Mouse (Mus musculus): Measurements from ENCODE around the gene Klf3.

Gene Klf3

GRCm38 (mm10) chr5:64835295-64835694 is 32.1 kb downstream of the Klf3 start:
- DNase-seq (ENCODE audit: low read depth, low spot score) = no peak

- no peak for DNase-seq (ENCODE audit: low read depth, low spot score)
These were observed 35.9 kb downstream of the Klf3 start for GRCm38 (mm10) chr5:64839016-64839599.

GRCm38 (mm10) chr5:64840087-64840486 is 36.9 kb downstream of the Klf3 start:
- no peak for DNase-seq (ENCODE audit: low read depth, low spot score)

- DNase-seq (ENCODE audit: low read depth, low spot score) = no peak
These were observed 41.4 kb downstream of the Klf3 start for GRCm38 (mm10) chr5:64844622-64845021.

GRCm38 (mm10) chr5:64847305-64847704 is 44.1 kb downstream of the Klf3 start:
- DNase-seq (ENCODE audit: low read depth, low spot score) = peak; percentile 80

- no peak for DNase-seq (ENCODE audit: low read depth, low spot score)
These were observed 46.7 kb downstream of the Klf3 start for GRCm38 (mm10) chr5:64849892-64850291.

GRCm38 (mm10) chr5:64852656-64853398 is 49.6 kb downstream of the Klf3 start:
- peak; percentile 49 for DNase-seq (ENCODE audit: low read depth, low spot score)

- no peak for DNase-seq (ENCODE audit: low read depth, low spot score)
These were observed 50.2 kb downstream of the Klf3 start for GRCm38 (mm10) chr5:64853421-64853820.

GRCm38 (mm10) chr5:64855199-64855598 is 52.0 kb downstream of the Klf3 start:
- DNase-seq (ENCODE audit: low read depth, low spot score) = no peak

- no peak for DNase-seq (ENCODE audit: low read depth, low spot score)
These were observed 57.8 kb downstream of the Klf3 start for GRCm38 (mm10) chr5:64860900-64861470.

- peak; percentile 66 for DNase-seq (ENCODE audit: low read depth, low spot score)
These were observed 58.4 kb downstream of the Klf3 start for GRCm38 (mm10) chr5:64861471-64862199.

GRCm38 (mm10) chr5:64862269-64862668 is 59.1 kb downstream of the Klf3 start:
- peak; percentile 50 for DNase-seq (ENCODE audit: low read depth, low spot score)

- peak; percentile 98 for DNase-seq (ENCODE audit: low read depth, low spot score)
These were observed 61.5 kb downstream of the Klf3 start for GRCm38 (mm10) chr5:64864699-64865108.

GRCm38 (mm10) chr5:64865219-64865964 is 62.2 kb downstream of the Klf3 start:
- DNase-seq (ENCODE audit: low read depth, low spot score) = peak; percentile 37

GRCm38 (mm10) chr5:64866331-64867050 is 63.3 kb downstream of the Klf3 start:
- DNase-seq (ENCODE audit: low read depth, low spot score) = peak; percentile 86

- DNase-seq (ENCODE audit: low read depth, low spot score) = no peak
These were observed 63.9 kb downstream of the Klf3 start for GRCm38 (mm10) chr5:64867124-64867523.

- no peak for DNase-seq (ENCODE audit: low read depth, low spot score)
These were observed 64.4 kb downstream of the Klf3 start for GRCm38 (mm10) chr5:64867551-64867950.

GRCm38 (mm10) chr5:64876086-64876830 is 73.1 kb downstream of the Klf3 start:
- no peak for DNase-seq (ENCODE audit: low read depth, low spot score)

GRCm38 (mm10) chr5:64877235-64878026 is 74.2 kb downstream of the Klf3 start:
- DNase-seq (ENCODE audit: low read depth, low spot score) = peak; percentile 51
